Mouse (Mus musculus) heart, adult 2 months (tissue): ENCODE measurements around the gene Lalba. TPM values are rescaled to one million over a fixed set of nuclear protein-coding genes. Genes with fewer than 3 reads are reported as not detected.

Source experiments
- DNase-seq, 2 experiments: peaks; one replicate each; pipeline ENCODE4 v3.0.0; 2021
- H3K27ac ChIP-seq: fragments of 200-600 bp; 2 replicates; pipeline ENCODE4 v1.8.1; 2022
- H3K27me3 ChIP-seq: fragments of 200-500 bp; 2 replicates; pipeline ENCODE4 v1.6.1; 2012; ENCODE audit warnings: mild to moderate bottlenecking, low read length, inconsistent platforms, mixed read lengths; ENCODE audit not compliant: control insufficient read depth, insufficient read depth
- H3K36me3 ChIP-seq: fragments of 200-500 bp; 2 replicates; pipeline ENCODE4 v1.6.1; 2012; ENCODE audit warnings: low read length, inconsistent platforms; ENCODE audit not compliant: control insufficient read depth, insufficient read depth
- H3K4me1 ChIP-seq: fragments of 200-500 bp; 2 replicates; pipeline ENCODE4 v1.6.1; 2011; ENCODE audit warnings: low read length; ENCODE audit not compliant: control insufficient read depth, insufficient read depth
- H3K4me3 ChIP-seq: fragments of 200-600 bp; 2 replicates; pipeline ENCODE4 v1.8.1; 2022
- H3K79me2 ChIP-seq: fragments of 200-500 bp; replicated peaks from 2 replicates; pipeline ENCODE4 v1.6.1; 2012; ENCODE audit warnings: mild to moderate bottlenecking, inconsistent platforms, low read length, moderate library complexity, mixed read lengths; ENCODE audit not compliant: control insufficient read depth, insufficient read depth
- H3K9ac ChIP-seq: fragments of 200-500 bp; 2 replicates; pipeline ENCODE4 v1.6.1; 2012; ENCODE audit warnings: low read depth, mild to moderate bottlenecking, control low read depth, inconsistent platforms, low read length, mixed read lengths
- CTCF ChIP-seq: fragments of 200-600 bp; IDR thresholded peaks from 2 replicates; pipeline ENCODE4 v1.8.1; 2022; ENCODE audit warnings: antibody characterized with exemption, mild to moderate bottlenecking, moderate library complexity
- EP300 ChIP-seq: fragments of 200-500 bp; IDR thresholded peaks from 2 replicates; pipeline ENCODE4 v1.6.1; 2011; ENCODE audit warnings: low read depth, low read length, control low read depth; ENCODE audit not compliant: insufficient read depth
- POLR2A ChIP-seq: fragments of 200-500 bp; IDR thresholded peaks from 2 replicates; pipeline ENCODE4 v1.6.1; 2011; ENCODE audit warnings: mild to moderate bottlenecking, low read depth, low read length, control low read depth; ENCODE audit not compliant: insufficient read depth
- WGBS: fragments of 180-500 bp; shearing (Covaris S2); methylation state at CpG from one replicate; pipeline ENCODE4 v1.1.7; 2018; 5-methylcytosine and 5-hydroxymethylcytosine counted together
- intact Hi-C: fragments of 180-260 bp; cut with DNase I; formaldehyde crosslinking; loops from one replicate; pipeline ENCODE4 v1.15.1; 2025
- long read RNA-seq: library from polyadenylated mRNA; stranded (forward); transcript quantifications from one replicate; pipeline ENCODE4 v2.0.0, GENCODE M21; 2021
- polyA plus RNA-seq: library from polyadenylated mRNA; depleted of rRNA; stranded (reverse); fragments of >200 nt; gene quantifications from 2 replicates; pipeline ENCODE4 v1.2.3, GENCODE M21; 2012; rRNA removed
- total RNA-seq, 2 experiments: library from RNA; stranded (reverse); gene quantifications; 2 replicates each; pipeline ENCODE4 v1.2.3; 2021

Lalba gene
- total RNA-seq (not detected), polyA plus RNA-seq (0.45 TPM in 1 of 2 replicates, not detected in the other)
- long read RNA-seq, result 0 reads

DNA sequence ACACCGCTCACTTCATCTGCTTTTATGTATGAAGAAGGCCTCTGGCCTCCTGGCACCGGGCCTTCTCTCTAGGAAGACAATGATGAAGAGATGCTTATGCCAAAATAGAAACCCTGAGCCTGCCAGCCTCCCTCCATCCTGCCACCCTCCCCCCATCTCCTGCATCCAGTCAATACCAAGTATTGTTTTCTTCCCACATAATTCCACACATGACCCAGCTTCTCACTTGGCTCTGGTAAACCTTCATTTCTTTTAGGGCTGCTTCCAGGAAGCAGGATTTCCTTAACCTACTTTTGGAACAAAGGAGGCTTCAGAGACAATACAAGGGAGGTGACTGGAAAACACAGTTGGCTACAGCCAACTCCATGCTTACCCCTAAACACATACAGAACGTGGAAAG, at the start of gene Lalba:
Gene Lalba, minus strand, starts transcription at position 21 of the 400 bp plus-strand sequence.
- H3K79me2 ChIP-seq, result no peaks in the 10 kb centered on the region
- WGBS, result 35% methylated on average over 3 of the region's 3 CpGs
- peaks cover 2% of the 10 kb centered on the region; the same call in 1 of the 2 replicates for H3K36me3 ChIP-seq
- H3K27me3 ChIP-seq, result no peaks in the 10 kb centered on the region
- peak; percentile 33 to 43 for DNase-seq
- no peak within 1 kb of the TSS for H3K9ac ChIP-seq
- H3K4me1 ChIP-seq, result peaks cover 15% of the 10 kb centered on the region
- peak within 1 kb of the TSS; percentile 87 for H3K27ac ChIP-seq
- intact Hi-C loops, result no loop called here
- no peak for TF ChIP-seq POLR2A
- TF ChIP-seq CTCF, result no peak
- TF ChIP-seq EP300, result no peak
- H3K4me3 ChIP-seq, result no peak within 1 kb of the TSS

DNA sequence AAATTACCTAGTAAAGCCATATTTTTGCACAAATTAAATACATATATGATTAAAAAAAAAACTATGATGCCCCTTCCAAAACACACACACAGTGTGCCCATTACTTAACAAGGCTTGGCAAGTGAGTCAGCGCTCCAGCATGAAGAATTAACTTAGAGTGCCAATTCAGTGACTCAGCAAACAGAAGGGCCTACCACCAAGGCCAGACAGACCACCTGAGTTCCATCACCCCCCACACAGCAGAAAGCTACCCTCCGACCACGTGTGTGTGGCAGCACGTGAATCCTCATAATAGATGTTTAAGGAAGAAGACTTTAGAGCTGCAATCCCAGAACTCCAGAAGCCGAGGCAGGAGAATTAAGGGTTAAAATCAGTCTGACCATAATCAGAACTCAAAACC, 49.8 kb upstream of the Lalba start:
- H3K27me3 ChIP-seq, result no peaks in the 10 kb centered on the region
- TF ChIP-seq POLR2A, result no peak
- no peak for TF ChIP-seq CTCF
- TF ChIP-seq EP300, result no peak
- intact Hi-C loops, result no loop called here
- H3K27ac ChIP-seq, result peak overlapping the region; percentile 29; the same call in 1 of the 2 replicates
- DNase-seq, result no peak
- peaks cover 3% of the 10 kb centered on the region for H3K4me1 ChIP-seq
- peak overlapping the region; percentile 96 for H3K4me3 ChIP-seq
- H3K79me2 ChIP-seq, result peaks cover 2% of the 10 kb centered on the region; the same call in 1 of the 2 replicates
- 22% methylated on average over 5 of the region's 5 CpGs for WGBS
- H3K9ac ChIP-seq, result peak overlapping the region; percentile 36
- peaks cover 13% of the 10 kb centered on the region for H3K36me3 ChIP-seq

DNA sequence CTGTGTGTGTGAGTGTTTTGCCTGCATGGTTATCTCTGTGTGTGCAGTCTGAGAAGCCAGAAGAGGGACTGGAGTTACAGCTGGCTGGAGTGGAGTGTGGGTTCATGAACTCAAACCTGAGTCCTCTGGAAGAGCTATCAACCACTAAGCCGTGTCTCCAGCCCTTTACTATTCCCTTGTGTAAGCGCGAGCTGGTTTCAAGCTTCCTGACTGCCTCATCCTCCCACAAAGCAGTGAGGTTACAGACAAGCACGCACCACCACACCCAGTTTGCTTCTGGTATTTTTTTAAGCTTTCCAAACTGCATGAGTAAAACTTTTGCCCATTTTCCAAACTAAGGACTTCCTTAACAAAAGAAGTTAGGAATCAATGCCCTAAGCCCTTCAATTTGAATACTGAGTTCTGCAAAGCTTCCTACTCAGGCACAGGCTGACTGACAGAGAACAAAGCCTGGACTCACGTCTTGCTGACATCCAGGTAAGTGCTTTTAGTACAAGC, 45.6 kb upstream of the Lalba start:
- Histone ChIP-seq H3K4me3 (no peak overlapping the region), H3K36me3 (peaks cover 40% of the 10 kb centered on the region), H3K79me2 (peaks cover 2% of the 10 kb centered on the region; the same call in 1 of the 2 replicates), H3K27ac (no peak overlapping the region), H3K4me1 (peaks cover 3% of the 10 kb centered on the region), H3K9ac (no peak overlapping the region), H3K27me3 (no peaks in the 10 kb centered on the region)
- 51% methylated on average over 5 of the region's 5 CpGs for WGBS
- no peak for DNase-seq
- no peak for TF ChIP-seq POLR2A
- TF ChIP-seq EP300, result no peak
- TF ChIP-seq CTCF, result no peak
- intact Hi-C loops, result no loop called here

DNA sequence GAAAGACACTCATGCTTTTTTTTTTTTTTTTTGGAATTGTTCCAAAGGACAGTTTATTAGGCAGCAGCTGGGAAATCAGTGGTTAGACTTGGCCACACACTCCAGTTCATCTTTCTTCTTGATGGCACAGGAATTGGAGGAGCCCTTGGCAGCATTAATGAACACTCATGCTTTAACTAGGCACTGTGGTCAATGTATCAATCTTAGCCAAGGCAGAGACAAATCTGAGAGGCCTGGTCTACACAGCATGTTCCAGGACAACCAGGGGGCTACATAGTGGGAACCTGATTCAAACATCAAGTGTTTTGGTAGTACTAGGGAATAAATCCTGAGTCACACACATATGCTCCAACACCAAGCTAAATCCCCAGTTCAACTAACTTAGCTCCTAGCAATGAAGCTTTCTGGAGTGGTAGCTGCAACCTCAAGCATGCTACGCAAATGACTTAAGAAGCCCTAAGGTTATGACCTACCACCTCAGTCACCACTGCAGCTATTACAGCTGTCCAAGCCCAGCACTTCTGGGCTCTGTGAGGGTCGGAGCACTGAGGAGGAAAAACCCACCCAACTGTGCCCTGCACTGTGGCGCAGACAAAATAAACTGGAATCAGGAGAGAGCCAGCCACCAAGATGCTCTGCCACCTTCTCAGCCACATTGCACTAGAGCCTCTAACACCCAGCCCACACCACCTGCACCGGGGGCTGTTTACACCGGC, 44.7 kb upstream of the Lalba start:
- H3K4me1 ChIP-seq, result peaks cover under 1% of the 10 kb centered on the region
- no peaks in the 10 kb centered on the region for H3K27me3 ChIP-seq
- H3K79me2 ChIP-seq, result peaks cover 2% of the 10 kb centered on the region; the same call in 1 of the 2 replicates
- H3K9ac ChIP-seq, result no peak overlapping the region
- no peak for DNase-seq
- intact Hi-C loops, result no loop called here
- TF ChIP-seq EP300 (no peak), POLR2A (no peak), CTCF (no peak)
- peaks cover 37% of the 10 kb centered on the region for H3K36me3 ChIP-seq
- no peak overlapping the region for H3K27ac ChIP-seq
- 96% methylated on average over 5 of the region's 5 CpGs for WGBS
- H3K4me3 ChIP-seq, result no peak overlapping the region

DNA sequence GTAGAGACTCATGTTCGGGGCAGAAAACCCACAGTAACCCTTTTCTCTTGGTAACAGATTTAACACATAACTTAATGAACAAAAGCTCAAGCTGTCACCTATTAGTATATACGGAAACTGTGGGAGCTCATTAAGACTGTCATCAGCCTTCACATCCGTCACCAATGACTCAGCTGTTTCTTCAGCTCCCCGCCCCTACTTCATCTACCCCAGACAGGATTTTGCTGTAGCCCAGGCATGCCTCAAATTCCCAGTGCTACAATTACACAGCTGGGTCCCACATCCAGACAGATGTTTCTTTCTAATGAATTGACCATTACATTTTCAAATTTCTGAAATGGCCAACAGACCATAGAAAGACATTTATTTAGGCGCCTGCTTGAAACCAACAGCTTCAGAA, 43.5 kb upstream of the Lalba start:
- H3K9ac ChIP-seq, result no peak overlapping the region
- no peaks in the 10 kb centered on the region; the same call in 1 of the 2 replicates for H3K4me1 ChIP-seq
- peaks cover 37% of the 10 kb centered on the region for H3K36me3 ChIP-seq
- 0 out of 2 replicates have a peak, but pooled peaks cover 2% of the 10 kb centered on the region for H3K79me2 ChIP-seq
- TF ChIP-seq POLR2A (no peak), CTCF (no peak), EP300 (no peak)
- WGBS, result 57% methylated on average over 5 of the region's 5 CpGs
- no peak for DNase-seq
- no peaks in the 10 kb centered on the region for H3K27me3 ChIP-seq
- H3K4me3 ChIP-seq, result no peak overlapping the region
- intact Hi-C loops, result no loop called here
- H3K27ac ChIP-seq, result no peak overlapping the region

DNA sequence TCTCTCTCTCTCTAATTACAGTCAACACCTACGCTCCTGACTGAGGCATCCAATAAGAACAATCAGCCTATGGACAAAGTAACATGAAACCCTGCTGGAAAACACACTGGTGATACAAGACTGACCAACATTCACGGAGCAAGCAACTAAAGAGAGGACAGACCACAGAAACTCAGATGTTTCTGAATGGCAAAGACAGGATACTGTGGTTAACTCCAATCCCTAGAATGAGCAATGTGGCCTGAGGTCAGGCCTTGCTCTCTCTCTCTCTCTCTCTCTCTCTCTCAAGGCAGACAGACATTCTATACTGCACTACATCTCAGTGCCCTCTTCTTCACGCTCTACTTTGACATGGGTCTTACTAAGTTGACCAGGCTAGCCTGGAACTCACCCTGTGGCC, 38.7 kb upstream of the Lalba start:
- Histone ChIP-seq H3K9ac (no peak overlapping the region), H3K4me1 (no peaks in the 10 kb centered on the region; the same call in 1 of the 2 replicates), H3K27me3 (no peaks in the 10 kb centered on the region), H3K36me3 (peaks cover 24% of the 10 kb centered on the region), H3K27ac (no peak overlapping the region), H3K4me3 (no peak overlapping the region), H3K79me2 (no peaks in the 10 kb centered on the region)
- intact Hi-C loops, result no loop called here
- no peak for DNase-seq
- WGBS, result 81% methylated on average over 3 of the region's 3 CpGs
- TF ChIP-seq EP300 (no peak), POLR2A (no peak), CTCF (no peak)
